Mouse (Mus musculus): ENCODE data around the gene Zkscan3.

The Zkscan3 gene

DNA sequence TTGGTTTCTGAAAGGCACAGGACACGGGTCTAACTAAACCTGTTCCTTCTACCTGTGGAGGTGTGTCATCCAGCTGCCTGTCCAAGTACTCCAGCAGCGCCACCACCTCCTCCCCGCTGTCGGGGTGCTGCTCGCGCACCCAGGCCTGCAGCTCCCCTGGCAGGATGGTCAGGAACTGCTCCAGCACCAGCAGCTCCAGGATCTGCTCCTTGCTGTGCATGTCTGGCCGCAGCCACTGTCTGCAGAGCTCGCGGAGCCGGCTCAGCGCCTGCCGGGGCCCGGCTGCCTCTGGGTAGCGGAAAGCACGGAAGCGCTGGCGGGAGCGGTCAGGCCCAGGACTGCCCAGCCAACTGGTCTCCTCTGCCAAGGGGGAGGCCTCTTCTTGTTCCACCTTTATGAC, 6.5 kb downstream of the Zkscan3 start:
- DNase-seq: peak; percentile 28

DNA sequence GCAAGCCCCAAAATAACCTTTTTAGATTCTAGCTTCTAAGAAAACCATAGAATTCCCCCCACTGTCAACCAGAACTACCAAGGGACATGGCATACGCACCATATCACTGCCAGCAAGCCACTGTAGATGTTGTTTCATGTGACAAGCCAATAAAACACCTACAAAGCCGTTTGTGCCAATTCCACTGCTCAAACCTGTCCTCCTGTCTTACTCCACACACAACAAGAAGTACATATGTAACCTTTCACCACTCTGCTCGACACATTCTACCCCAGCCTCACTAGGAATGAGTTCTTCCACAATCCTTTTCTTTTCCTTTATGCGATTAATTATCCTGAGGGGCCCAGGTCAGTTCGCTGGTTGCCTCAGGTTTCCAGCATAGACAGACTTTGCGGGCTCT, 6.9 kb downstream of the Zkscan3 start:
- no peak for DNase-seq

DNA sequence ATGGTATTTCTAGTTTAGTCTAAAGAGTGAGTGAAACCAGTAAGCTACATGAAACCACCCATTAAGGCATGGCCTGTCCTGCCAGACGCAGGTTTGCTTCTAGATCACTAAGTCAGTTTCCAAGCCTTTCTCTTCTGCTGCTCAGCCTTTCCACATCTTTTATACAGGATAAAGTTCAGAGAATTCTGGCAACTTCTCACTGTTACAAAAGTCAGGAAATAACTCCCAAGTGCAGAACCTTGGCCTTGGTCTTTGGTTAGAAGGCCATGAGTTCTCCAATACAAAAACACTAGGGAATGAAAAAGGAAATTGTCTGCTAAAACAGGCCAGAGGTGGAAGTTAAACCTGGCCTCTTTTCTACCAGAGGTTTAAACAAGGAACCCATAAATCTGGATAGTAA, 7.3 kb downstream of the Zkscan3 start:
- DNase-seq: no peak

DNA sequence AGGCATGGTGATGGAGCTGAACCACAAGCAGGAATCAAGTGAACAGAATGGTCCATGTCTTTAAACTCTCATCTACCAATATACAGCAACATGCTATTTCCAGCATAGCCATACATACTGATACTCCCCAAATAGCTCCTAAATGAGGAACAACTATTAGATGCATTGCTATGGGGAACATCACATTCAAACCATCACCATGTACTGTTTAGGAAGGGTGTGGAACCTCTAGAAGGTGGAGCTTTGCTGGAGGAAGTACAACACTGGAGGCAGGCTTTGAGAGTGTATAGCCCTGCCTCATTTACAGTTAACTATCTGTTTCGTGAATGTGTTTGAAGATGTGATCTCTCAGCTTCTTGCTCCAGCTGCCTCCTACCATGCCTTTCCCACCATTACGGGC, 24.8 kb downstream of the Zkscan3 start:
- DNase-seq: no peak

DNA sequence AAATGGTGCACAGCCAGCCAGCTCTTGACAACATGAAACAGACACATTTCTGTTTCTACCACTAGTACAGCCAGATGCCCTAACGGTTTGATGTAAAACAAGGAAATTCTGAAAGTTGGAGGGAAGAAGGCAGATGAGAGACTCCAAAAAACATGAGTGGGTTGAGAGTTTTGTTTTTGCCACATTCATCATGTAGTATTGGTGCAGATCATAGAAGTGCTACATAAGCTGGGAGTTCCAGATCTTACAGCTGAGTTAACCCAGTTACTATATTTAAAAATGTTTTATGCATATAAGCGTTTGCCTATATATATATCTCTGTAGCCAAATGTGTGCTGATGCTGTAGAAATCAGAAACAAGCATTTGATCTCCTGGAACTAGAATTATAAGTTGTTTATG, 29.9 kb downstream of the Zkscan3 start:
- no peak for DNase-seq

DNA sequence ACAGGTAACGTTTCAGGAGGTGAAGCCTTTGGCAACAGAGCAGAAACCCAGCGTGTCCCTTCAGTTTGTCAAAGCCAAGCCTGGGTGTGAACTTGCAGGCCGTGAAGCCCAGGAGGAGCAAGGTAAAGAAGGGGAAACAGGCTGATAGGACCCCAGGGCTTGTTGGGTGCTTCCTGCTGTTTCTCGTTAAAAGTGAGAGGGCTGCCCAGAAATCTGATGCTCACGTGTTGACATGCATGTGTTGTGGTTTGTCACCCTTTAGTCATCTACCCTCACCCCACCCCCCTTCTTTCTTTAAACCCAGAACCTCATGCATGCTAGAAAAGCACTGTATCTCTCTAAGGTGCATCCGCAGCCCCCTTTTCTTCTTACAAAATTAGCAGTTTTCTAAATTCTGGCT, 35.9 kb downstream of the Zkscan3 start:
- peak; percentile 28 for DNase-seq

DNA sequence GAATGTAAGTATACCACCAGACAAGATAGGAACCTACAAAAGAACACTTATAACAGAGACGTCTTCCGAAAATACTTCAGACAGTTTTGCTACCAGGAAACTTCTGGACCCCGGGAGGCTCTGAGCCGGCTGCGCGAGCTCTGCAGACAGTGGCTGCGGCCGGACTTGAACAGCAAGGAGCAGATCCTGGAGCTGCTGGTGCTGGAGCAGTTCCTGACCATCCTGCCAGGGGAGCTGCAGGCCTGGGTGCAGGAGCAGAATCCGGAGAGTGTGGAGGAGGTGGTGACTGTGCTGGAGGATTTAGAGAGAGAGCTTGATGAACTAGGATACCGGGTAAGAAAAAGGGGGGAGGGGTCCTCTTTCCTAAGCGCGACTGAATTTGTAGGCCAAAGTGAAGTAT, 38.8 kb downstream of the Zkscan3 start:
- peak; percentile 14 for DNase-seq

DNA sequence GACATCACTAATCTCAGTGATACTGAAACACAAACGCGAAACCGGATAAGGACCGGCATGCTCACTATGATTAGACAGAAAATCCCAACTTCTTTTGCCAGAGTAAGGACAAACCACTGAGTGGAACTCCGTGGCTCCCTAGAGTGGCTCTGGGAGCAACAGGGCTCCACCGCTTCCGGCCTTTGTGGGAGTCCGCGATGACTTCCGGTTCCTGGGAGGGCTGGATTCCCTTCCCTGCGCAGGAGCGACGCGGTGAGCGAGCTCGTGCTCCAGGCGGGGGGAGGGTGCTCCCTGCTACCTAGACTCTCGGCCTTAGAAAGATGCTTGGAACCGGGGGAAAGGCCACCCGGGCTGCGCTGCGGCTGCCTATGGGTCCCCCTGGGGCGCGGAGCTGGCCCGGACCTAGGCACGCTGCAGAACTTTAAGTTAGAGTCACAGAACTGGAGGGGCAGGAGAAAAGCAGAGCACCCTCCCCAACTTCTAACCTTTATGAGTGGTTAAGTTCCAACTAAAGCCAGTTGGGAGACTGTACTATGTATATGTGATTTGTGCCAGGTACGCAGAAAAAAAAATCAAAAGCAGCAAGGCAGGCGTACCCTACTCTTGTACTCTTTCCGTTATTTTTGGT, 39.8 kb downstream of the Zkscan3 start, which contains the start of gene Zscan12:
Zscan12 (plus strand) TSS at position 200 of the 628 bp plus-strand sequence.
- peak; percentile 83 for DNase-seq

DNA sequence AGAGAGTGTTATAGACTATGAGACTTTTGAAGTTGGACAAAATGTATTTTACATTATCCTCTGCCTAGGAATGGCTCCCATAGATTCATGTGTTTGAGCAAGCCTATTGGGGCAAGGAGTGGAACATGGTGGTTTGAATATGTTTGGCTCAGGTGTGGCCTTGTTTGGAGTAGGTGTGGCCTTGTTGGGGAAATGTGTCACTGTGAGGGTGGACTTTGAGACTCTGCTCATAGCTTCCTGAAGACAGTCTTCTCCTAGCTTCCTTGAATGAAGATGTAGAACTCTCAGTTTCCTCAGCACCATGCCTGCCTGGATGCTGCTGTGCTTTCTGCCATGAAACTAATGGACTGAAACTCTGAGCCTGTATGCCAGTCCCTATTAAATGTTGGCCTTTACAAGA, 52.0 kb downstream of the Zkscan3 start:
- DNase-seq: no peak

DNA sequence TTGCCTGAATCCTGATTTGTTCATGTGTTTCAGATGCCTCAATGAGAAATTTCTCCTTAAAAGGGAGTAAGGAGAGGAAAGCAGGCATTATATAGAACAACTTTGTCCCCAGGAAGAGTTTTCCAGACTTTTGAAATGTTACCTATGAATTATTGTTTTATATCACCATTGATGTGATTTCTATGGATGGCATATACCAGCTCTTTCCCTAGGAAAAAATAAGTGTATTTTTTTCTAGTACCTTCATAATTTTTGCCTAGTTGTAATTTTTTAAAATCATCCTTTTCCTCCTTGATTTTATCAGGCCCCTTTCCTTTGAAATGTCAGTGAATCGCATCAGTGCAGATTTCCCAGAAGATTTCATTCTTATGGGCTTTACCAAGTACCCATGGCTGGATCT, 55.9 kb downstream of the Zkscan3 start, which contains the start of gene Olfr1367:
Olfr1367 (plus strand) TSS at position 301 of the 400 bp plus-strand sequence.
- no peak for DNase-seq

Data from thymus, postnatal 4 days (tissue).